Mouse (Mus musculus) A20 (cell line): ENCODE results near the gene Gm37240.

Experiments used
- DNase-seq: peaks from one replicate; pipeline ENCODE4 v3.0.0-alpha.2; 2011; ENCODE audit warnings: low read depth, low spot score

Gm37240 gene

DNA sequence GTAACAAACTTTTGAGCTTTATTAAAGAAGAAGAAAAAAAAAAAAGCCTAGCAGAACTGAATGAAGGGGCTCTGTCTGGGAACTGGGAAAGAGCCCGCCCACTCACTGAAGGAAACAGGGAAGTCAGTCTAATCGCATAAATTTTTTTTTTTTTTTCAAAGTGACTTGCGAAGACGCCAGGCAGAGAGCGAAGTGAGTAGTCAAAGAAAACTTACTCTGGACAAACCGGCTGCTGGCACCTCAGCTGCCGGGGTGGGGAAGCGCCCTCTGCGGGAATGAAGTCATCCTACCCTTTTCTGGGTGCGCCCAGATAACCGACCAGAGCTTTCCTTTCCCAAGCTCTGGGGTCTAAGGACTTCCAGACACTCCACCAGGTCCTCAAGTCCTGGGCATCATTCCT, 1406.2 kb downstream of the Gm37240 start:
- no peak for DNase-seq

DNA sequence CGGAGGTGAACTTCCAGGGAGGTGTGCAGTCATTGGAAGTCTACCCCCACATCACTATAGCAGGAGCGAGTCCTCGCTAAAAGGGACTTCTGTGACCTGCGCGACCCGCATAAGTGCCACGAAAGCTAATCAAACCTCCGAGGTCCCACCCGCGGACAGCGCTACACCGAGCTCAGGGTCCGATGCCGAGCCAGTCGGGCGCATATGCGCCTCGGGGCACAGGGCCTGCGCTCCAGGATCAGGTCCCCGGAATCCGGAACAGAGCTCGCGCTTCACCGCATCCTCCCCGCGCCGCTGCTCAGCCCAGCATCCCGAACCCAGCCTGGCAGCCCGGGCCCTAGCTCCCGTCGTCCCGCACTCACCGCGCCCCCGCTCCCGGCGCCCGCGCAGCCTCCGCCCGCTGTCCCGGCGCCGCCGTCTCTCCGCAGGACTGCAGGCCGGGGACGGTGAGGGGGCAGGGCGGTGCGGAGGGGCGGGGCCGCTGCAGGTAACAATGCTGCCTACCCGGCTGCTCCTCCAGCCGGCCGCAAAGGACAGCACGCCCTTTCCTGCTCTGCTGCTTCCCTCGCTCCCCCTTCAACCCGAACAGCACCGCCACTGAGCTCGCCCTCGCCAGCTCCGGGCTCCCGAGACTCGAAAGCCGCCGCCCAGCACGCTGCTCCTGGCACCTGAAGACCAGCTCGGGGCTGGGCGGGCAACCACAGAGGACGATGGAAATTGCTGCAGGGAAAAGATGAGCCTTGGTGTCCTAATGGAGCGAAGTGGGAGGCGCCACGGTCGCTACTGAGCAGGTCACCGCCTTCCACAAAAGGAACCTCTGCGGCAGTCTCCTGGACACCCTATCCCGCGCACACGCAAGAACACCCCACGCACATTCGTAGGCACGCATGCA, 1407.1 kb downstream of the Gm37240 start, which contains the start of gene Fhdc1:
TSS of gene Fhdc1 (minus strand) at position 424 of the 892 bp plus-strand sequence.
- no peak for DNase-seq

DNA sequence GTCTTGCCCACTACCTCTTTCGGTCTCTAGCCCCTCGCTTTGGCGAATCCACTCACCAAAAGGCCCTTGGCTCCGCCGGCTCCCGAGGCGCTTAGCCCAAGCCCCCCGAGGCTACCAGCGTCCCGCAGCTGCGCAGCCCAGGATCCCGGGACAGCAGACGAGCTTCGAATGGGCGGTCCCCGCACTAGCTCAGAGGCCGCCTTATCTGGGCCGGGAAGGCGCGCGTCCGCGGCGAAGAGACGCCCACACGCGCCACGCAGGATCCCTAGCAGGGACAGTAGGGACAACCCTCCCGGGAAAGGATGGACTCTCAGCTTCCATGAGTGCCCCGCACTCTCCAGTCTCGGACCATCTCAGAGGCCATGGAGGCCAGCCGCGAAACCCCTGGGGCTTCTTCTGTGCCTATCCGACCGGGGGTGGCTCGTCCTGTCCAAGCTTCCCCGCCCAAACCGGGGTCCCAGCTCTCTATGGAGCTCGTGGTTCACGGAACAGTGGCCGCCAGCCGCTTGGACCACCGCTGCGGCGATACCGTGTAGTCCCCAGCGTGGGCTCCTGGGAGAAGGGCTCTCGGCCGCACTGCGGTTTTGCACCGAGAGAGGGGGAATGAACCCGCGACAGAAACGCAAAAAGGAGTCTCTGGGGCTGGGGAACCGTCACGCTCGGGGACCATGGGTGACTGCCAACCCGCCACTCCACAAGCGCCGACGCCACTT, 1407.9 kb downstream of the Gm37240 start:
- DNase-seq: no peak

DNA sequence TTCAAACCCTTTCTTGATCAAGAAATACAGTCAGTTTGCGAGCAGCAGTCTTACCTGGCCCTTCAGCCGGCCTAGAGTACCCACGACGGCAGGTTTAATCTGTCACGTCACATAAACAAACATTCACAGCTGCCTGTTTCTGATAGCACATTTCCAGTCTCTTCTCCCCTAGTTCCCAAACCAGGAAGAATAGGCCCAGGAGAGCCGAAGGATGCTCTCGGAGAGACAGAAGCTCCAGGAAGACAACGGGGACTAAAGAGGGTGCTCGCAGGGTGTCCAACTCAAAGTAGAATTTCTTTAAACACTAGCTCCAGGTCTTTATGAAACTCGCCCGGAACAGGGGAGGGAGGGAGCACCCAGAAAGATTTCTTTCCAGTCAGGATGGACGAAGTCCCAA, 1408.4 kb downstream of the Gm37240 start:
- no peak for DNase-seq

DNA sequence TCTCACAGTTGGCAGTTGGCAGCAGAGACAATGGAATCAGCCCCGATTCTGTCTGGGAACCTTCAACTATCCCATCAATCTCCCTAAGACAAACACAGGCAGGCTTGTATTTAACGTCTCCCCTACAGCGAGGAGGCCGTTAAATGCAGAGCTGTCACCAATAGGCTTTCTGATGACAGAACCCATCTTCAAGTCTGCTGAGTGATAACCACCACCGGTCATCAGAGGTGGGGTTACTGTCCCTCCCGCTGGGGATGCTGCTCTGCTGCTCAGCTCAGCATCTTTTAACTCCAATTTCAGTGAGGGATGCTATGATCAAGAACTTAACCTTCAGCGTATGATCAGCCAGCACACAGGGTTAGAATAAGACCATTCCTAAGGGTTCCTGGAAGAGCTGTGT, 1409.1 kb downstream of the Gm37240 start:
- no peak for DNase-seq

DNA sequence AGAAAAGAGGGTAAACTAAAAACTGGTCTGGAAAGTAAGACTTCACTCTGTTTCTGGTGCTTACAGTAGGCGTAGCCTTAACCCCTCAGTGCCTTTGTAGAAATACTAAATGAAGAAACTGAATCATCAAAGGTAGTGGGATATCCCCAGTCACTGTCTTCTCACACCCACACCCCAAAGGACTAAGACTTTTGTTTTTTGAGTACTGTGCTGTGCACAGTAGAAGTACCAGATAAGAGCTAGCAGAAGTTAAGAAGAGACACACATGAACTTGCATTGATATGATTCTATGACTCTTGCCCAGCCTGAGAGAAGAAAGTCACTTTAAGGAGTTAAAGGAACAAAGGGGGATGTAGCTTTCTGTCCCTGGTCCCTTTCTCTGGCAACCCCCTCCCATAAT, 1409.8 kb downstream of the Gm37240 start:
- DNase-seq: no peak

DNA sequence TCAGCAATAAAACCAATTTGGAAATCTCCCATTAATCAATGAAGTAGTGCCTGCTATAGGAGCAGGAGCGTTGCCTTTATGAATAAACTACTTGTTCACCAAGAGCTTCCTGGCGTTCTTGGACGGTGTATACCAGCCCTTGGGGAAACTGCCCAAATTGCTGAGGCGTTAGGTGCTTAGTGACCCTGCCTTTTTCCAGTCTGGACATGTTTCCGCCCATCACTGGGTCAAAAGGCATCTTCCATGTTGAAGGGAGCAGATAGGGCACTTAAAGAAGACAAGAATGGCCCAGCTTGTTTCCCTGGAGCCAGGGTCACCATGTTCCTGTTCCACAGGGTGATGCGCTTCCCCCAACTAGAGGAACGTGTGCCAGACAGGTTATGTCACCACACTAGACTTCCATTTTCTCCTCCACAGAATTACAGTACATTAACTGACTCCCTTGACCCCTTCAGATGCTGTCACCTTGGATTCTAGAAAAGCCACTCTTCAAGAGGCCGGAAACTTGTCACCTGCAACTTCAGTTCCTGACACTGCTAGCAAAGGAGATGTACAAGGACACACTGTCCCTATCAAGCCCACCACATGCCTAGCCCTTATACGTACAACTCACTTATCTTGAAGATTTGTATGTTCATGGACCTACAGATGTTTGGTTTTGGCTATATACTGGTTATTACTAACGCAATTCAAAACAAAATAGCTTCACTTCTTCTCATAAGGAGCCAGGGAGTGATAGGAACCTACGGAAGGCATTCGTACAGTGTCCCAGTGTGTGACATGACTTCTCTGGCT, 1412.1 kb downstream of the Gm37240 start:
- DNase-seq: no peak

DNA sequence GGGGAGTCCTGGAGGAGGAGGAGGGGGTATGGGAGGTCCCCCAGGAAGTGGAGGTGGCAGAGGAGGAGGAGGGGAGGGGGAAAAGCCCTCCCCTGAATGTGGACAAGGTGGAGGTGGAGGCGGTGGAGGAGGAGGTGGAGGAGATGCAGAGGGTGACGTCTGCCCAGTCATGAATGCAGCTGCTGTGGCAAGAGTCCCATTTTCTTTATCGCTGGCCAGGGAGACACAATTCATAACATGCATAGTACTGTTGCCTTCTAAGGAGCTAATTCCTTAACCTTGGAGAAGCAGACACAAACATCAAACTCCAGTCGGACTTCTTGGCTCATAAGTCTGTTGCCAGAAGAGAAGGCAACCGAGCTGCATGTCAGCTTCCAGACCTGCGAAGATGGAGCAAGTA, 1412.9 kb downstream of the Gm37240 start:
- no peak for DNase-seq

DNA sequence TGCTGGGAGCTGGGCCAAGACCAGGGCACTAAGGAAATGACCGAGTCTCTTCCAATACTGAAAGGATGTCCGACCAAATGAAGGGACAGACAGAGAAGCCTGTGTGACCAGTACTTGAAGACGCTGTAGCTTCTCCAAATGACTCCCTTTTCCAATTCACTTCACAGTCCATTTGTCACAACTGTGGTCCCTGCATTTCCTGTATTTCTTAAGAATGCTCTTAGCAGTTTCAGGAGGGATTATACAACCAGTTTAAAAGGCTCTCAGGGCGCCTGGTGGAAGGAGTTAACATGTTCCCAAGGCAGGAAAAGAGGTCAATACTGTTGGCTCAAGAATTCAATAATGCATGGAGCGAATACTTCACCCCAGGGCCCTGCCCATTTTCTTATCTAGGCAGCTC, 1414.4 kb downstream of the Gm37240 start:
- no peak for DNase-seq

DNA sequence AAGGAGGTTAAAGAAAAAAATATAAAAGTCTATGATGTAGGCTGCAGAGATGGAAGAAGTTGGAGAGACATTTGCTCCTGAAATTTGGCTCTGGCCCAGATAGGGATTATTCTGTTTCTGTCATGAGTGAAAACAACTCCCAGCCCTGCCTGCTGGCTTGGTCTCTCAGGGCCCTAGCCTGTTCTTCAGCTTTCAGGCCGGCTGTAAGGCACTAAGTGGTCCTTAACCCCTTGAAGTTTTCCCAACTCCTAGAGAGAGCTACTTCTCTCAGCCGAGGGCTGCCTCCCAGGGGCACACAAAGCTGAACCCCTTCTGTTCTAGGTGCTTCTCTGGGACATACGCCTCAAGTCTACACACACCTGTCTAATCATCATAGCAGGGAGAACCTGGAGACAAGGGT, 1414.8 kb downstream of the Gm37240 start:
- DNase-seq: no peak

DNA sequence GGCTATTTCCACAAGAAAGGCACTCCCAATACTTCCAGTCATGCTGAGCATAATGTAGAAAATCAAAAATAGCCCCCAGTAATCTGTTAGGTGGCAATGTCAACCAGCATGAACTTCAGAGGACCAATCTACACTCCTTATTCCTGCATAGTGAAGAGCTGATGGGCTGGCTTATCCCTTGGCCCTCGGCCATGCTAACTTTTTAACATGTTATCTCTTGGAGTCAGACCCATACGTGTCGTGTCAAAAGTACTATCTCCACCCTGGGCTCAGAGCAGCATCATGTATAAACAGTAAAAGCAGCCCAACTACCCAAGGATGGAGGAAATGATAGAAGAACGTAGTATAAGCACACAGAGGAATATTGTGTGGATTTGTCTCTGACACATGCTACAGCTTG, 1416.2 kb downstream of the Gm37240 start:
- DNase-seq: no peak

DNA sequence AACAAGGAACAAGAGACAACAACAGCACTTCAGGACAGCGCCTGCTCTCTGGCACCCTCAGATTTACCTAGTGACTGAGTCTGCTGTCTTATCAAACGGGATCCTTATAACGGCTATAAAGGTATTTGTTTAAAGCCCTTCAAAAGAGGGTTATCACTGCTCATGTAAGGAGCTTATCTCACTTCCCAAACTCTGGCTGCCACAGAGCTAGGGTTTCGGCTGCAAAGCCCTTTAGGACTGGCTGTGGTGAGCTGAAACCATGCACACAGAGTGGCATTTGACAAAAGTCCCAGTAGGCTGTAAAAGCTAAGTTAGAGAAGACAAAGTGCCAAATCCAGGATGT, 1419.2 kb downstream of the Gm37240 start:
- no peak for DNase-seq

DNA sequence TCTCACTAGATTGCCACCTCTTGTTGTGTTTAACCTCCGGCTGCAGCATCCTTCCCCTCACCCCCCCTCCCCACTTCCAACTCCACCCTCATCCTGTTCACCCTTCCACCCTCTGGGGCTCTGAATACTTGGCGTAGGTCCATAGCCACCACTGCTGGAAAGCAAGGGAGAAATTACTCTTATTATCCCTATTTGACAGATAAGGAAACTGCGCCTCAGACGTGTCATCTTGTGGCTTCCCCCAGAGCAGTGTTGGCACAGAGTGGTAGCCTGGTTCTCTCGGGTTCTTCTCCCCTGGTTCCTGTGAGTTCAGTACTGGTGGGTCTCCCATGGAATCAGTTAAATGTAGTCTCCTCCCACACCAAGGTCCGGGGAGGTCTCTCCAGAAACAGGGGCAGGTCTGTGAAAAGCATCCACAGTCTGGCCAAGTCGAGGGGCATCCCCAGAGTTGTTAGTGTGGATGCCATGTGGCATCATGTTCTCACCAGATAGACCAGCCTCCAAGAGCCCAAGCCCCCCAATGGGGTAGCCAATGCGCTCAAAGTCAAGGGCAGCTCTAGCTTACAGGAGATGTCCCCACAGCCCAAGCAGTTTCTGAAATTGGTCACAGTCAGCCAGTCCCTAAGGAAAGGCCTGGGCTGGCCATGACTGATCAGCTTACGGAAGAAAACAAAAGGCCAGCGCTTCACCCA, 1419.8 kb downstream of the Gm37240 start:
- DNase-seq: no peak

DNA sequence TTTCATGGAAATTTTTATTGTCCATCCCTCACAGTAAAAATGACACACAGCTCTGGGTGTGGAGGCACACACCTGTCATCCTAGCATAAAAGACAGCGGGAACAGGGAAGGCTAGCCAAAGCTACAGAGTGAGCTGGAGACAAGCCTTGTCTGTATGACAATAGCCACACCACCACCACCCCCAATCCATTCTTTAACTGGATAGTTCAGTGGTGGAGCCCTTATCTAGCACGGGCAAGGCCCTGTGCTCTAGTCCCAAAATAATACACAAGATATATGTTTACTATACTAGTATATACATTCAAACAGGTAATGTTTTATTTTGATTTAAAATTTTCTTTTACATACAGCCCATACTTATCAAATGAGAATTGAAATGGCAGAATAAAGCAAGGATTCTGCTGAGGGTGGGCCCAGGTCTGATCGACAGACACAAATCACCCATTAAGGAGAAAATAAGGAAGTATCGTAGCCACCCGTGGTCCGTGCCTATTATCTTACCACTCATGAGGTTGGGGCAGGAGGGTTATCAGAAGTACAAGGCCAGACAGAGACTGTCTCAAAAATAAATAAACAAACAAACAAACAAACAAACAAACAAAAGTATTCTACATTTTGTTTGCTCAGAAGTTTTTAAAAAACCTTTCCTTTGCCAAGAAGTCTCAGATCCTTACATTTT, 1421.4 kb downstream of the Gm37240 start:
- no peak for DNase-seq

DNA sequence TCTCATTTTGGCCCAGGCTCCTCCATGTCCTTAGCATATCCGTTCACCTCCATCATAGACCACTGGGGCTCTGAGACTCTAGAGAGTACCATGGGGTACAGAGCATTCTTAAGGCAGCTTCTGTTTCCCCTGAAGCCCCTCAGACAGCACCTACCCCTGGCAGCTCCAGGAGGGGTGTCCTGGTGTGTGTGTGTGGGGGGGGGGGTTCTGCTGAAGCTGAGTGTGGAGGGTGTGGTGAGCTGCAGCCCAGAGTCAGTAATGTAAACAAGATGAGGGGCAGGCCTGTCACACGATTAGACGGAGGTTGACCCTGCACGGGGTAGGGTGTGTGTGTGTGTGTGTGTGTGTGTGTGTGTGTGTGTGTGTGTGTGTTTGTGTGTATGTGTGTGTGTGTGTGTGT, 1425.6 kb downstream of the Gm37240 start:
- DNase-seq: no peak

DNA sequence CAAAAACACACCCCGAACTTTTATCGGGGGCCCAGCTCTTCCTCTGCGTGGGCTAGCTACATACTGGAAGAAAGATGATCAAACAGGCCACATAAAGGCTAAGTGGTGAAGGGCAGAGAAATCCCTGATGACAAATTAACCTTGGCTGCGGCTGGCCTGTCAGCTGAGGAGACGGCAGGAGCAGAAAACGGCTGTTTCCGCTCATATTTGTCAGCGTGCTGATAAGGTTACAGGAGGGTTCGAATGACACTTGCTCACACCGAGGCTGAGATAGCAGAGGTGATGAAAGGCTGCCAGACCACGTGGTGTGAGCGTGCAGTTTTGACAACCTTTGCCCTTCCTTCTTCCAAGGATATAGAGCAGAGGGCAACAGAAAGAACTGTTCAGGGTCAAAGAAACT, 1426.4 kb downstream of the Gm37240 start:
- DNase-seq: no peak

DNA sequence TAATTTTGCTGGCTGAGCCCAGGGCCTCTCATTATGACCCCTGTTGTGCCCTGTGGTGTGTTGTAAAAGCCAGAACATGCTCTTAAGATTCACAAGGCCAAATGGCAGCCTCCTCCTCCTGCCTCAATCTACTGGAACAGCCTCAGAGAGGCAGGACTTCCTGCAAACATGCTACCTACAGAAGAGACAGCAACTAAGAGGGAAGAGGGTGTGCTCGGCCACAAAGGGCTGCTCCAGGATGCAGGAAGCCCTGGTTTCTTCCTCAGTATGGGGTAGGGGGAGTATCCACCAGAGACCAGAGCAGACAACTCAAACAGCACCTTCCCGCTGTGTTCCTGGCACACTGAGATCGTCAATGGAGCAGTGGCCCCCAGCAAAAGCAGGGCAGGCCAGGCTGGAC, 1426.8 kb downstream of the Gm37240 start:
- DNase-seq: no peak

DNA sequence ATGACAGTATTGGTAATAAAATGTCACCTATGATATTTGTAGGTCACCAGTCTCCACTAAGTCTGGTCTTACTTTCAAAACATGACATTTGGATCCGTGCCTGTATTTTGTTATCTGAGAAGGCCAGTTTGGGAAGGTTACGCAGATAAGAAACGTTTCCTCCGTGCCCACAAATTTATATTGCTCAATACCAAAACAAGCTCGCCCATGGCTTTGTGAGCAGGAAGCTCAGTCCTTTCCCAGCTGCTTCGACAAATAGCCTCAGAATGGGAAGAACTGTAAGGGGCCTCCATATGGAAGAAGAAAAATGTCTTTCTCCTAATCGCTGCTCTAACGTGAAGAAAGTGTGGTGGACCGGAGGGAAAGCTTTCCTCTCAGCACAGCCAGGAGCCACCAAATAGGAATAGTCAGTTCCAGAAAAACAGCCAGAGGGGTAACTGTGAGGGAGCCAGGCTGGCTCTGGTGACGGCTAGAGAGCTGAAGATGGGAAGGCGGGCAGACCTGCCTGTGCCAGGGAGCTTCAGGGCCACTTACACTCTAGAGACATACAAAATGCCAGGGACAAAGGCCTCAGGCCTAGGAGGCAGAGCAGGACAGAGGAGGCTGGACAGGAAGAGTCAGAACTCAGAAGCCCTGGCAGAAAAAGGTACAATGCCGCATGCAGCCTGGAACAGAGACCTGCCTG, 1431.4 kb downstream of the Gm37240 start:
- no peak for DNase-seq

DNA sequence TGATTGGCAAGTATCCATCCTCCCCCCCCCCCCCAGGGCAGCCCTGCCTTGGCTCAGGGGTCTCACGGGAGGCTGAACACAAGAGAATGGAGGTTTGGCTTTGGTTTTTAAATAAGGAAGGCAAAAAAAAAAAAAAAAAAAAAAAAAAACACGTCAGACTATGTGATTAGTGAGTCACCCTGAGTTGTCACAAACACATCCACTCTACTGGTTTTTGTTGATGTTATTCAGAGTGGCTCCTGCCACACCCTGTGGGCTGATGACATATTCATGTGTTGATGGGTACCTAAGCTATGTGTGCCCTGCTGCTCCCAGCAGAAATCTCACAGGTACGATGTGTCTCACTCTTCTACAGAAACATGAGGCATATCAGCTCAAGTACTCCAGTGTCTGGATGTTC, 1436.7 kb downstream of the Gm37240 start:
- DNase-seq: no peak

DNA sequence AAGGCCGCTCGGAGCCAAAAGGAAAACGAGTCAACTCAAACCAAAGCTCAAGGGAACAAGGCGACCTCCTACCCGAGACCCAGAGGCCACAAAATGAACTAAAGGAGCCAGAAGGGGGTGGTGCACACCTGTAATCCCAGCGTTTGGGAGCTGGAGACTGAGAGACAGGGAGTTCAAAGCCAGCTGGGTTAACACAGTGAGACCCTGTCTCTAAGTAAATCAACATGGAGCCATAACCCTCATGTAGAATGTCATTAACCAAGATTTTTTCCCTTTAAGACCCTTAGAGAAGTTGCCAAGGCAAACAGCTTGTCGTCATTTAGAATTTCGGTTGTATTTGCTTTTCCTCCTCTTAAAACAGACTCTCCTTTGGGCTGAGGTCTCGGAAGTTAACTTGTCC, 1438.3 kb downstream of the Gm37240 start:
- DNase-seq: no peak

DNA sequence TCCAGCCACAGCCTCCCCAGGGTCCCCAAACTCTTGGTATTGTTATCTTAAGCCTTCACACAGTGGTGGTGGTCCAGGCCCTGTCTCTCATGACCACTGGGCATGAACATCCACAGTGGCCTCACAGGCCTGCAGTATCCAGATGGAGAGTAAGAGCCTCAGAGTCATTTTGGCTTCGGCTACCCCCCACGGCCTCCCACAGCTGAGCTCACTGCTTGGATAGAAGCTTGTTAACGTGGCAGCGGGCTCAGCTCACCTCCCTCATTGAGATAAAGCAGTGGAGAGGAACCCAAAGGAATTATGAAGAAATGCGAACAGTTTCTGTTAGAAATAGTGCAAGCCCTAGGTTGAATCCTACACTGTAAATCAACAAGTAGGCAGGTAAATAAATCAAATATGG, 1439.5 kb downstream of the Gm37240 start:
- no peak for DNase-seq
